Mouse (Mus musculus) hindlimb bud, embryonic 11.5 days (tissue): Measurements from ENCODE around the gene Klhl2.

ENCODE experiments used
- DNase-seq: peaks from one replicate; pipeline ENCODE4 v3.0.0-alpha.2; 2012; ENCODE audit warnings: low read depth, low spot score; ENCODE audit errors: extremely low spot score

Gene Klhl2

DNA sequence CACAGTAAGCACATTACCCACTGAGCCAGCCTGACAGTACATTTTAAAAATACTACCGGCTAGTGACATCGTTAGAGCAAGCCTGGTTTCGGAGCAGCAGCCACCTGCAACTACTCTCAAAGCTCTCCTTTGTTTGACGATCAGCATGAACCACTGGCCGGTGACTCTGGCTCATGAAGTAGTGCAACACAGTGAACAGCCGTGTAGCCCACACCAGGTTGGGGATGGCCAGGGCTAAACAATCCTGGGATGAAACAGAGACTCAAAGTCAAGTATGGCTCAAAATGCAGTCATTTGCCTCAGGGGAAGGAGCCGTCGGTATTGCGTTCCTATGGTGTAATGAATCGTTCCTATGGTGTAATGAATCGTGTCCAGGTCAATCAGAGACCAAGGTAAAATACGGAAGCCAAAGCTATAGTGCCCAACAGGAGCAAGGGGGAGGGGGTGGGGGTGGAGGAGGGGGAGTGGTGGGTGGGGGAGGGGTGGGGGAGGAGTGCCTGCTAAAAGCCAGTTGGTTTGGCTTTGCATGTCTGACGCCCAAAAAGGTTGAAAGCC, 17.2 kb downstream of the Klhl2 start:
- no peak for DNase-seq

DNA sequence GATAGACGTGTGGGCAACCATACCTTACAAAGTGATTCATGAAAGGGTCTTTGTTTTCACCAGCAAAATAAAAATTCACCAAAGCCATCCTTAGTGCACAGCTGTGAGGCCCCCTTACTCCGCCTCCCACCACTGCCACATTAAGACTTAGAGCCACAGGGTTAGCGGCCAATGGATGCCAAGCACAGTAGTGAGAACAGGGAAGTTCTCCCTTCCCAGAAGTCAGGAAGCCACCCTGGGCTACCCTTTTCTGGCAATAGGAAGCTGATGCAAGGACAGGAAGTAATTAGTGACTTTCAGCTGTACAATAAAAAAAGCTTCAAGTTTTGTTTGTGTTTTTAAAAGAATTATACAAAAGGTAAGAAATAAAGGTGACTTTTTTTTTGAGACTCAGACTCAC, 18.2 kb downstream of the Klhl2 start:
- no peak for DNase-seq

DNA sequence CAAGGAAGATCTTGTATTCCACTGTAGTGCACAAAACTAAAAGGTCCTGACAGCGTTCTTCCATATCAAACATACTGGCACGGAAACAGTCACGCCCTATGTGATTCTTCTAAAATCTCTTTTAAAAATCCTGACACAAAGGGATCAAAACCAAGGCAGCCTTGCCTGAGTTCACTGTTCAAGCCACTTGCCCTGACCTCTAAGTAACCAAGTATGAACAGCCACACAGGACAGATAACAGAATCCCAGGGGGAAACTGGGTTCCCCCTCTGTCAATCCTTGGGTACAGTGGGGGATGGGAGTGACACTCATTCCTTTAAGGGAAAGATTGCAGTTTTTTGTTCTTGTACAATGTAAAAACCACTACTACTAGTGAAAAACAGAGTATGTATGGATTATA, 19.9 kb downstream of the Klhl2 start:
- no peak for DNase-seq

DNA sequence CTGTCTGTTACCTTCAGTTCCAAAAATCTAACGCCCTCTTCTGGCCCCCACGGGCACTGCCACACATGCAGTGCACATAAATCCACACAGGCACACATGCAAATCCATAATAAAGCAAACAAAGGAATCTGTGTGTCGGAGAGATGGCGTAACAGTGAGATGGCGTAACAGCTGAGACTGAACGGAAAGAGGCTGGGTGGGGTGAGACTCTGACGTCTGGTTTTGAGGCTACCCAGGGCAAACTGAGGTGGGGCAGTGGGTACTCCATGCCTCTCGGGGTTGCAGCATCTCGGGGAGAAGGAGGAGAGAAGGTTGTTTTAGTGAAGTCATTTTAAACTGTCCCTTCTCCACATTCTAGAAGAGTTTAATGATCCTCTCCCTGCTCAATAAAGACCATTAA, 20.4 kb downstream of the Klhl2 start:
- DNase-seq: no peak

DNA sequence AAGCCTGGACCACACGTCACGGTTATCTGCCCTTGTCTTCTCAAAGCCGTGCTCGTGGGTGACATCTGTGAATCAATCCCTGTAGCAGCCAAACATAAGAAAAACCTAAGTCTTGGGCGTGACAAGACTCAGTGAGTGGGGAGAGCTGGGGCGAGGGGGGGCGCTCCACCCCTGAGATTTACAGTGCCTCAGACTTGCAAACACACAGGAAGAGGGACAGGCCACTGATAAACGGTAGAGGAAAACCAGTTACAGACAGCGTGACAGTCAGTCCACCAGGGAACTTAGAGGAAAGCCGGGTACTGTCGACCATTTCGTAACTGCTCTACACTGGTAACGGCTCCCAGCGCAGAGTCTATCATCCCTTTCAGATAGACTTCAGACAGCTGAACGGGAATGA, 21.4 kb downstream of the Klhl2 start:
- no peak for DNase-seq

DNA sequence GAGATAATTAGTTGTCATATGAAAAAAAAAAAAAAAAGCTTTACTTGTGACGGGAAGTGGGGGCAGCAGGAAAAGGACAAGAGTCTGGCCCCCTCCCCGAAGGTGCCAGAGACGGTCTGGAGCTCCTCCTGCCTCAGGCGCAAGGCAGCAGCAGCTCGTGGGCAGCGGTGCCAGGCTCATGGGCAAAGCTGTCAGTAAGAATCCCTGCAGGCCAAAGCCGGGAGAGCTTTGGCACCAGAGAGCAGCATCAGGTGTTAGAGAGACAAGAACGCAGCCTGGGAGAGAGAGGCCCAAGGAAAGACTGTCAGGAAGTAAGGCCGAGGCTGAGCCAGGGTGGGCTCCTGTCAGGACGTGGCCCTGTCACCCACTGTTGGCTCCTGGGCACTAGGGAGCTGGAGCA, 22.5 kb downstream of the Klhl2 start:
- DNase-seq: no peak

DNA sequence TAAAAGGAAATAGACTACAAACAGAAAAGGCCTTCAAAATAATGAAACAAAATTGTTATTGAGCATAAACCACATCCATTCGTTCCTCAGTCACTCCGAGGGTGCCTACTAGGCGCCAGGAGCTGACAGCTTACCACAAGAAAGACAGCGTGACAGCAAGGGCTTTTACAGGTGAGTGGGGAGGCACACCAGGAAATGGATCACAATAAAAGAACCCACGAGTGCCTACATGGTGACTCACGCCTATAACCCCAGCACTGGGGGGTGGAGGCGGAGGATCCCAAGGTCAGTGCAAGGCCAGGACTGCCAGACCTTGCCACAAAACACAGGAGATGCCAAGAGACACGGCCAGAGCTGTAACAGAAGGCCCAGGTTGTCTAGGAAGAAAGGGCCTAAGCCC, 23.4 kb downstream of the Klhl2 start:
- DNase-seq: no peak

DNA sequence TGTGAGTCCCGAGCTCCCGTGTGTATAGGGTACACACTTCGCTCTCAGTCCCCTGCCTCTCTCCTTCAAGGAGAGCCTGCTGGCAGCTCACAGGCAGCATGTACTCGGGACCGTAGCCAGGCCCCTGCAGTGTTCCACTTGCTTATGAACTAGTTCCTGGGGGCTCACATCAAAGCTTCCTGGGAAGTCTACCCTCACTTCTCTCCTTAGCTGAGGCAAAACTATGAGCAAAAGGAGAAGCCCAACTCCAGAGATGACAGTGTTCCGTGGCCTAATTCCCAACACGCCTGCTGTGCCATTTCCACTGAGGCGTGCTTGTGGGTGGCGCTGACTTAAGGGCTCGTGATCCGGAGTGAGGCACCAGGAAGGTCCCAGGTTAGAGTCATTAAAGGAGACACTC, 25.9 kb downstream of the Klhl2 start:
- no peak for DNase-seq

DNA sequence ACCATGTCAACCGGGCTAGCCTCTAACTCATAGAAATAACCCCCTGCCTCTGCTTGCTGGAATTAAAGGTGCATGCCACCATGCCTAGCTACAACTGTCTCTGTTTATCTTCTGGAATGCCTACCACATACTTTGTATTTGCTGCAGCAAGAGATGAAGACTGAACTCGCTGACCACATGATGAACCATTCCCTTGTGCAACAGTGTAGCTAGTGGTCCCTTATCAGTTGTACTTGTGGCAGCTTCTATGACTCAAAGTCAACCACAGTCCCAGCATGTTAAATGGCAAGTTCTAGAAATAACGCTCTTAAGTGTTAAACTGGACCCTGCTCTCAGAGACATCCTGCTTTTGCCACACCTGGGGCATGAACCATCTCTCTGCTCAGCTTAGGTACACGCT, 28.9 kb downstream of the Klhl2 start:
- DNase-seq: no peak

DNA sequence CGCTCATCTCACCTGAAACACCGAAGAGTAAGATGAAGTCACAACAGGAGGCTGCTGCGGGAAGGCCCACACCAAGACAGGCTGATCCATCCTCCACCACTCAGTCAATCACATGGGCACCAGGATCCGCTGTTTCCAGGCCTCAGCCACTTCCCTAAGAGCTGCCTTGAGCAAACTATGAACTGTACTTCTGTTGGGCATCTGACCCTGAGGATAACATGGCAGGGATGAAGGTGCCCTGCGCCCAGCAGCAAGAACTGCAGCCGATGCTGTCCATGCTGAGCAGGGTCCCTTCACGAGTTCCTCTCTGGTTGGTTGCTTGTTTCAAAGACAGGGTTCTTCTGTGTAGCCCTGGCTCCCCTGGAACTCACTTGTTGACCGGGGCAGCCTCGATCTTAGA, 38.0 kb downstream of the Klhl2 start:
- no peak for DNase-seq

DNA sequence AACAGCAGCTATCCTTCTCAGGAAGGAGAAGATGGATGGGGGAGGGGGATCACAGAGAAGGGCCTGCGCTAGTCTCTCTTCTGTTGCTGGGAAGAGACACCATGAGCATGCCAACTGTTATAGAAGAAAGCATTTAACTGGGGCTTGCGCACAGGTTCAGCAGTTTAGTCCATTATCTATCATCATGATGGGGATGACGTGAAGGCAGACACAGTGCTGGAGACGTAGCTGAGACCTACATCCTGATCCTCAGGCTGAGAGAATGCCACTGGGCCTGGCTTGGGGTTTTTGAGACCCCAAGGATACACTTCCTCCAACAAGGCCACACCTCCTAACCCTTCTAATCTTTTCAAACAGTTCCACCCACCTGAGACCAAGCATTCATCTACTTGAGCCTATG, 38.7 kb downstream of the Klhl2 start:
- no peak for DNase-seq

DNA sequence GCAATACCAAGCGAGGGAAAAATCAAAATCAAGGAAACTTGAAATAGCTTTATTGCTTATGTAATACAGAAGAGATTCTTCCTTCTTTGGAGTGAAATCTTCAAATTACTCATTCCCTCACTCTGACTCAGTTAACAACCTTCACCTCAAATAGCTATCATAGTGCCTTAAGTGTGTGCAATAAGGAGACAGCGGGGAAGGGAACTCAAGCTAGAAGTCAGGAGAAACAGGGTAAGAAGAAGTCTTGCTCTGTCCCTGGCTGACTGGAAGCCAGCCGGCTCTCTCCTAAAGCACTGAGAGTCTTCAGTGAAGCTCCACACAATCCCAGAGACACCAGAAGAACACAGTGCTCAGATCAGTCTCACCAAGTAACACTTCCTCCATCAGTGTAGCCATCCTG, 43.3 kb downstream of the Klhl2 start:
- no peak for DNase-seq

DNA sequence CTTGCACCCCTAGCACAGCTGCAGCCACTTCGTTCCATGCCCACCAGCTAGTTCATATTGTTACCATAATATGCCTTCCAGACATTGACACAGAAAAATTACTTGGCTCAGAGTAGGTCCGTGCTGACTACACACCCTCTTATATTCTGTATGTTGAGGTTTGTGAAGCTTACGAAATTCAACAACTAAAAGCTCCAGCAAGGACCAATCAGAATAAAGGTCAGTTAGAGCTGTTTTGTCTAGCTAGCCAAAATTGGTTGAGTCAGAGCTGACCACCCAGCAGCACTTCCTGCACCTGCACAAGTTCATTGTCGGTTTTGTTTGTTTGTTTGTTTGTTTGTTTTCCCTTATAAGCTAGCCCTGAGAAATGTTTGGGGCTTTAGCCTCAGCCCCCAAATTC, 44.8 kb downstream of the Klhl2 start:
- DNase-seq: no peak

DNA sequence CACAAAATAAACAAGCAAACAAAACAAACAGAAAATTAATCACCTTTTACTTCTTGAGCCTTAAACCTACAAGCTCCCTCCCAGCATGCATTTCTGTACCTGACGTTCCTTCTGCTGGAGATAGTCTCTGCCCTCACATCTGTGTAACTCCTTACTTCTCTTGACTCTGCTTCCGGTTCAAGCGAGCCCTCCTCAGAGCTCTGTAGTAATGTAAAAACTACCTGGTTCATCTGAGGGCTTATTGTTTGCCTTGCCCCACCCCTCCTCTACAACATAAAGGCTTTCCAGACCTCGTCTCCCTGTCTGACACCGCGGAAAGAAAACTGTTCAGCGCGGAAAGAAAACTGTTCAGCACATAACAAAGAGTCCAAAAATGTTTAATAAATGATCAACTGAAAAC, 50.5 kb downstream of the Klhl2 start:
- no peak for DNase-seq

DNA sequence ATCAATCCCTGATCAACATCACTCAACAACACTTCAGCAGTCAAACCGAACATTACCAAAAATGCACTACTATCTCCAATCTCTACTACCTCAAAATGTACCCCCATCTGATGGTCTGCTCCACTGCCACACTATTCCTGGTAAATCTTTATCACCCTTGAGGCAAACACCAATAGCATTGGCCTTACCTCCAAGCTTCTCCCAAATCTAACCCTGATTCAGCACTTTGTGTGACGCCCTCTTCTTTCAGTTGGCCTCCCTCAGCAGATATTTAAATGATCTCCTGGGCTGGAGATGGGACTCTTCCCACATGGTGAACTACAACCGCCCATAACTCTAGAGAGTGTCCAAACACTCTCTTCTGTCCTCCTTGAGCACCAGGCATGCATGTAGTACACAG, 51.3 kb downstream of the Klhl2 start:
- DNase-seq: no peak

DNA sequence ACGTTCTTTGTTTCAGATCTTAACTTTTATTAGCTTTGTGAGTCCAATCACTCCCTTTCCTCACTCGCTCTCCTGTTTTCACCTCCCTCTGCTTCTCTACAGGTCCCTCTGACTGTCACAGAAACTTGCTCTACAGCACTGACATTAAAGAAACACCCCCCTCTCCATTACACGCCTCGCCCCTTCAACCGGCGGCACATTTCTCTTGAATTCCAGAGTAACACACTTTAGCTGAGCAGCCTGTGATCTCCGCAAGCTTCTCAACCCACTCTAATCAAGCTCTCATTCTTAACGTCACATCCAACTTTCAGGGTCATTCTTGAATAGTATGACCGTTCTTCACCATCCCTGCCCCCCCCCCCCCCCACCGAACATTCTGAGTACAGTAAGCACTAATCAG, 52.1 kb downstream of the Klhl2 start:
- no peak for DNase-seq

DNA sequence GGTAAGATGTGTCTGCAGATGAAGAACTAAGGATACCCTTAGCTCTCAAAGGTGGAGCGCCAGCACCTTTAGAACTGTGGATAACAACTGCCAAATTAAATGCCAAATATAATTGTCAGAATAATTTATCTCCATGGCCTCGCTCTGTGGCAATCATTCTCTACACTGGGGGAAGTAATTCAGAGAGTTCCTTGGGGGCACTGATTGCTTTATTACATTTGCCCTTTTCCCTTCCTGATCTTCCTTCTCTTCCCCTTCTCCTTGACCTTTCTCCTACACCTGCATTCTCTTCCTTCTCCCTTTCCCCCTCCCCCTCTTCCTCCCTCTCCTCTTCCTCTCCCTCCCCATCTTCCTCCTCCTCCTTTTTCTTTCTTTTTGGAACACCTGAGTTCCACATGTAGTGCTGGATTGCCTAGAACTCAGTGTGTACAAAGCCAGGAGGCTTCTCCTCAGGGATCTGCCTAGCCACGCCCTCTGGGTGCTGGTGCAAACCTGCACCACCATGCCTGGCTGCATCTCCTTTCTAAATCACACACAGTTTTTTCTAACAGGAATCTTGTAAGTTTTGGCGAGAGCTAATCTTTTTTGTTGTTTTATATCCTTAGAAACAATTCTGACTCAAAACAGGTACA, 58.5 kb downstream of the Klhl2 start:
- DNase-seq: no peak

DNA sequence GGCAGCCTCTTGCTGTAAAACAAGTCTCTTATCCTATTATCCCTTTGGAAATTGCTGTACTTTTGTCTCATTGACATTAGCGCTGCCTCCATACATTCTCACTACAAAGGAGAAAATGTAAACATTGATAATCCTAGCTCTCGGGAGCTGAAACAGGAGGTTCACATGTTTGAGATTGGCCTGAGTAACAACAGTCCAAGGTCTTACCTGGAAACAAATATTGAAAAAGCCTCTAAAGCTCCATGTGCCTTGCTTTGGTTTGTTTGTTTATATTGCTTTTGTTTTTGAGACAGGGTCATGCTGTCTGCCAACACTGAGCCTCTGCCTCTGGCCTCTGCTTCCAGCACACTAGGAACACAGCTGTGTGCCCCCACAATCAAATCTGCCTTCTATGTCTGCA, 59.4 kb downstream of the Klhl2 start:
- DNase-seq: no peak

DNA sequence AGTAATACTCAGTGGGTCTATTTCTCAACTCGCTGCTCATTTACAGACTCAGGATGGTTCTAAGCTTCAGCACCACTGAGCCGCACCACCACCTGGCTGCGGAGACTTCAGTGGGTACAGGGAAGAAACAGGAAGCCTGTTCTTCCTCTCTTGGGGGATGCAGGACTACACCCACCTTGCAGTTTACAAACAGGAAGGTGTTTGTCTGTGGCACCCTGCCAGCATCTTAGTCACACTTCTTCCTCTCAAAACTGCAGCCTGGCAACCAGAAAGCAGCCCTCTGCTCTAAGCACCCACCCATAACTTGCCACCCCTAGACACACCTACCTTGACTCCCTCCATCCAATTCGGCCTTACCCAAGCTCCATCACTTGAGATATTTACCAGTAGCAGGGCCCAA, 61.1 kb downstream of the Klhl2 start:
- DNase-seq: no peak

DNA sequence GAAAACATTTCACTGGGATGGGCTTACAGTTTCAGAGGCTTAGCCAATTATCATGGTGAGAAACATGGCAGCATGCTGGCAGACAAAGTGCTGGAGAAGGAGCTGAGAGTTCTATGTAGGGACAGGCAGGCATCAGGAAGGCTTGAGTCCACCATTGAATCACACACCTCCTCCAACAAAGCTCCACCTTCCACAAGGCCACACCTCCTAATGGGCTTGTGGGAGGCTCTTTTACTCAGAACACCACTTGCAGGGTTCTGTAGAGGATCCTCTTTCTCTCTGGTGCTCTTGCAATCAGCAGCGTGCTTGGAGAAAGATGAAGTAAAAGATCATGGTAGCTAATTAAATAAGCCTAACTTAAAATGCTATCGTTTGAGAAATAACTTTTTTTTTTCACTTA, 63.0 kb downstream of the Klhl2 start:
- no peak for DNase-seq

DNA sequence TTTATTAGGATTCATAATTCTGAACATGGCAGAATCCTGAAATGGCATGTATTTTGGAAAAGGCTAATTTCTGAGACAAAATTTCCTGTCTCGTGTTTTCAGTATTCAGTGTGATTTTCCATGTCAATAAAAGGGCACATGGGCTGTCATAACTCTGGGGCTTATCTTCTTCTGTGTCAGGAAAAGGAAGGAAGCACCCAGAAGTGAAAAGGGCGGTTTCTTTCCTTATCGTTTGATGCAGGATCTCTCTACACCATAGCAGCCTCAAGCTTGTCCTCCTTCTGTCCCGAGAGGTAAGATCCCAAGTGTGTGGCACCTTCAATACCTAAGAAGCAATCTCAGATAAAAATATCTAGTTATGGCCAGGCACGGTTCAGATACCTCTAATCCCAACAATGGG, 65.6 kb downstream of the Klhl2 start:
- DNase-seq: no peak

DNA sequence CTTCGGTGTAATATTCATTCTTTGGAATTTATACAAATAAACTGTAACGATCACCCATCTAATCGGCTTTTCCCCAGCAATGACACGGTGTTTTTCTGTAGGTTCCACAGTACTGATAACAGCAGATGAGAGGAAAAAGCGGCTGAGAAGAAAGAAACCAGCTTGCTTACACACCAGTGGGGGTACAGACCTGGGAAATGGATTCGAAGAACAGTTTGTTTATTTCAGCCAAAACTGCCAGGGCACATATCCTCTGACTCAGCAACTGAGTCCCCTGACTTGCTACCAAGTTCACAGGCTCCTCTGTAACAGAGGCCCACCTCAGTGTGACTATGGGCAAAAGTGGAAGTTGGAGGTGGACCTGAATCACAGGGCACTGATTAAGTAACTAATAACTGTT, 67.9 kb downstream of the Klhl2 start:
- no peak for DNase-seq

DNA sequence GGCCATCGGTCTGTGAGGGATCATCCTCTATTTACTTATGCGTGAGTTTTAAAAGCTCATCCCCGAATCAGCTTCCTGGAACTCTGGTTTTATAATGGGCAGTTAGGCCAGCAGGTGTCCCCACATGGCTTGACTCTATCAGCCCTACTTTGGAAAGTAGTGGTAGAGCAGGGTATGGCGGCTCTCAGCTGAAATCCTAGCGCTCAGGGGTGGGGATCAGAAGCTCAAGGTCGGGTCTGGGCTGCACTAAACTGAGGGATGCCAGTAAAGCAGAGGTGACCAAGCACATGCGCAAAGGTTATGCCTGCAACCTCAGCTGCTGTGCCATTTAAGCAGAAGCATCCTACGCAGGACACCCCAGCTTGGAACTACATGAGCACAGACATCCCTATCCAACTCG, 71.9 kb downstream of the Klhl2 start:
- DNase-seq: no peak

DNA sequence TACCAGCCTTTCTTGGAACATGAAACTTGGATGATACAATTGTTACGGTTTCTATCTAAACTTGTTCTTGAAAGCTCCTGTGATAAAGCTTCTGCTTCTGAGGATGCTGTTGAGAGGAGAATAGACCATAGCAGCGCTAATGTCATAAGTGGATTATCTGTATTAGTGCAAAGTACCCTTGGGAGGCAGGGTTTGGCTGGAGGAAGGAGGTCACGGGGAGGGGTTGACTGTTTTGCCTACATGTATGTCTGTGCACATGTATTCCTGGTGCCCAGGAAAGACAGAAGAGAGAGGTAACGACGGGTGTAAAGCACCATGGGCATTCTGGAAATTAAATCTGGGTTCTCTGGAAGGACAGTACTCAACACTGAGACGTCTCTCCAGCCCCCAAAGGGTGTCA, 75.7 kb downstream of the Klhl2 start:
- DNase-seq: no peak
